Mouse (Mus musculus) liver, embryonic 15.5 days (tissue): ENCODE measurements around the gene Slc33a1. TPM values are rescaled to one million over a fixed set of nuclear protein-coding genes. Genes with fewer than 3 reads are reported as not detected.

Experiments
- ATAC-seq: fragments of 200-750 bp; cut with Nextera tagmentation; 2 replicates; pipeline ENCODE4 v1.8.0; 2017; ENCODE audit warnings: moderate number of reproducible peaks, mild to moderate bottlenecking, moderate library complexity; ENCODE audit not compliant: insufficient read depth
- H3K27ac ChIP-seq: fragments of 300-500 bp; sonication (generic); replicated peaks from 2 replicates; pipeline ENCODE4 v1.5.1; 2015; ENCODE audit warnings: mild to moderate bottlenecking, inconsistent platforms
- H3K27me3 ChIP-seq: fragments of 300-500 bp; sonication (generic); 2 replicates; pipeline ENCODE4 v1.6.1; 2015; ENCODE audit warnings: mild to moderate bottlenecking, inconsistent platforms
- H3K36me3 ChIP-seq: fragments of 300-500 bp; sonication (generic); replicated peaks from 2 replicates; pipeline ENCODE4 v1.6.1; 2015; ENCODE audit warnings: moderate library complexity, mild to moderate bottlenecking, inconsistent platforms
- H3K4me1 ChIP-seq: fragments of 300-500 bp; sonication (generic); replicated peaks from 2 replicates; pipeline ENCODE4 v1.6.1; 2015; ENCODE audit warnings: inconsistent platforms
- H3K4me2 ChIP-seq: fragments of 300-500 bp; sonication (generic); 2 replicates; pipeline ENCODE4 v1.6.1; 2015; ENCODE audit warnings: moderate library complexity, mild to moderate bottlenecking, inconsistent platforms
- H3K4me3 ChIP-seq: fragments of 300-500 bp; sonication (generic); replicated peaks from 2 replicates; pipeline ENCODE4 v1.5.1; 2015; ENCODE audit warnings: mild to moderate bottlenecking, inconsistent platforms
- H3K9ac ChIP-seq: fragments of 300-500 bp; sonication (generic); 2 replicates; pipeline ENCODE4 v1.6.1; 2015; ENCODE audit warnings: moderate library complexity, mild to moderate bottlenecking, inconsistent platforms
- H3K9me3 ChIP-seq: fragments of 300-500 bp; sonication (generic); replicated peaks from 2 replicates; pipeline ENCODE4 v1.6.1; 2016; ENCODE audit warnings: inconsistent platforms
- WGBS: fragments of 180-500 bp; shearing (Covaris S2); methylation state at CpG from one replicate; pipeline ENCODE4 v1.1.7; 2015; ENCODE audit warnings: mixed read lengths; ENCODE audit not compliant: insufficient replicate concordance; 5-methylcytosine and 5-hydroxymethylcytosine counted together
- polyA plus RNA-seq: library from polyadenylated mRNA; unstranded; fragments of >200 nt; fragmentation: Nextera tagmentation; extraction: Ambion mirVana; gene quantifications from 2 replicates; pipeline ENCODE4 v1.2.1, GENCODE M21; 2015

Slc33a1 gene
- 11.0 and 12.0 TPM in 2 replicates for polyA plus RNA-seq

- Histone ChIP-seq H3K27me3 (peaks cover 18% of the 10 kb centered on the region), H3K36me3 (peaks cover 4% of the 10 kb centered on the region; the same call in 1 of the 2 replicates), H3K9ac (peak within 1 kb of the TSS; percentile 84), H3K4me3 (peak within 1 kb of the TSS; percentile 85), H3K9me3 (no peaks in the 10 kb centered on the region), H3K27ac (peak within 1 kb of the TSS; percentile 85), H3K4me1 (peaks cover 20% of the 10 kb centered on the region), H3K4me2 (peak within 1 kb of the TSS; percentile 86)
- under 1% methylated on average over 69 of the region's 69 CpGs for WGBS
- peak; percentile 94 for ATAC-seq
Observed at GRCm38 (mm10) chr3:63964100-63964921, at the start of gene Slc33a1. Gene Slc33a1 (minus strand): TSS chr3:63964768.

GRCm38 (mm10) chr3:63988722-63989440 lies 24.3 kb upstream of the Slc33a1 start:
- no peaks in the 10 kb centered on the region for H3K9me3 ChIP-seq
- peaks cover 59% of the 10 kb centered on the region for H3K36me3 ChIP-seq
- no peak overlapping the region for H3K9ac ChIP-seq
- H3K4me3 ChIP-seq, result no peak overlapping the region
- H3K27ac ChIP-seq, result no peak overlapping the region
- no peaks in the 10 kb centered on the region for H3K27me3 ChIP-seq
- H3K4me1 ChIP-seq, result no peaks in the 10 kb centered on the region
- 77% methylated on average over 3 of the region's 3 CpGs for WGBS
- no peak for ATAC-seq
- no peak overlapping the region for H3K4me2 ChIP-seq

GRCm38 (mm10) chr3:63986656-63987055 lies 22.1 kb upstream of the Slc33a1 start:
- Histone ChIP-seq H3K9me3 (no peaks in the 10 kb centered on the region), H3K27me3 (no peaks in the 10 kb centered on the region), H3K4me3 (no peak overlapping the region), H3K4me1 (no peaks in the 10 kb centered on the region), H3K27ac (no peak overlapping the region), H3K4me2 (no peak overlapping the region), H3K36me3 (peaks cover 62% of the 10 kb centered on the region), H3K9ac (no peak overlapping the region)
- no peak for ATAC-seq
- 61% methylated on average over 1 of the region's 1 CpGs for WGBS

GRCm38 (mm10) chr3:63977895-63978294 lies 13.3 kb upstream of the Slc33a1 start:
- ATAC-seq, result no peak
- Histone ChIP-seq H3K27ac (no peak overlapping the region), H3K27me3 (peaks cover 2% of the 10 kb centered on the region; the same call in 1 of the 2 replicates), H3K4me2 (peak overlapping the region; percentile 83), H3K4me1 (peaks cover 30% of the 10 kb centered on the region), H3K9me3 (no peaks in the 10 kb centered on the region), H3K4me3 (peak overlapping the region; percentile 98), H3K9ac (0 out of 2 replicates have a peak overlapping the region, but pooled peaks have one; percentile 18), H3K36me3 (peaks cover 26% of the 10 kb centered on the region)
- 65% methylated on average over 4 of the region's 4 CpGs for WGBS

GRCm38 (mm10) chr3:63975955-63976908 lies 11.7 kb upstream of the Slc33a1 start, which contains the start of gene Gmps:
Gene Gmps (plus strand): TSS chr3:63976106.
- Histone ChIP-seq H3K4me3 (peak within 1 kb of the TSS; percentile 98), H3K4me2 (peak within 1 kb of the TSS; percentile 83), H3K27ac (peak within 1 kb of the TSS; percentile 85), H3K27me3 (peaks cover 4% of the 10 kb centered on the region; the same call in 1 of the 2 replicates), H3K36me3 (peaks cover 11% of the 10 kb centered on the region), H3K4me1 (peaks cover 34% of the 10 kb centered on the region), H3K9ac (peak within 1 kb of the TSS; percentile 90), H3K9me3 (no peaks in the 10 kb centered on the region)
- ATAC-seq, result peak; percentile 97
- under 1% methylated on average over 67 of the region's 67 CpGs for WGBS

- Histone ChIP-seq H3K4me1 (peaks cover 25% of the 10 kb centered on the region), H3K36me3 (no peaks in the 10 kb centered on the region), H3K9ac (no peak overlapping the region), H3K4me3 (no peak overlapping the region), H3K9me3 (no peaks in the 10 kb centered on the region), H3K4me2 (no peak overlapping the region), H3K27ac (no peak overlapping the region), H3K27me3 (peaks cover 18% of the 10 kb centered on the region)
- no peak for ATAC-seq
- WGBS, result 61% methylated on average over 2 of the region's 2 CpGs
Observed at GRCm38 (mm10) chr3:63965929-63966328, 1.4 kb upstream of the Slc33a1 start.

GRCm38 (mm10) chr3:63964922-63965249 lies 318 bp upstream of the Slc33a1 start:
- peaks cover 20% of the 10 kb centered on the region for H3K4me1 ChIP-seq
- no peaks in the 10 kb centered on the region for H3K9me3 ChIP-seq
- H3K27me3 ChIP-seq, result peaks cover 18% of the 10 kb centered on the region
- H3K4me2 ChIP-seq, result peak overlapping the region; percentile 86
- H3K27ac ChIP-seq, result peak overlapping the region; percentile 85
- no peak for ATAC-seq
- WGBS, result 73% methylated on average over 6 of the region's 6 CpGs
- H3K4me3 ChIP-seq, result peak overlapping the region; percentile 85
- H3K9ac ChIP-seq, result no peak overlapping the region
- H3K36me3 ChIP-seq, result no peaks in the 10 kb centered on the region

- no peak for ATAC-seq
- WGBS, result 4% methylated on average over 25 of the region's 25 CpGs
- peak overlapping the region; percentile 85 for H3K4me3 ChIP-seq
Observed at GRCm38 (mm10) chr3:63963421-63964099, 1.0 kb downstream of the Slc33a1 start.

GRCm38 (mm10) chr3:63949837-63950236 lies 14.7 kb downstream of the Slc33a1 start:
- peak; percentile 34; the same call in 1 of the 2 replicates for ATAC-seq

More at GRCm38 (mm10) chr3:63963421-63964099, 1.0 kb downstream of the Slc33a1 start:
- H3K9ac ChIP-seq, result peak overlapping the region; percentile 84
- H3K4me1 ChIP-seq, result peaks cover 20% of the 10 kb centered on the region
- H3K36me3 ChIP-seq, result peaks cover 4% of the 10 kb centered on the region; the same call in 1 of the 2 replicates
- peak overlapping the region; percentile 86 for H3K4me2 ChIP-seq
- peaks cover 14% of the 10 kb centered on the region for H3K27me3 ChIP-seq
- peak overlapping the region; percentile 85 for H3K27ac ChIP-seq
- no peaks in the 10 kb centered on the region for H3K9me3 ChIP-seq

More at GRCm38 (mm10) chr3:63949837-63950236, 14.7 kb downstream of the Slc33a1 start:
- Histone ChIP-seq H3K4me2 (no peak overlapping the region), H3K27me3 (no peaks in the 10 kb centered on the region), H3K36me3 (peaks cover 8% of the 10 kb centered on the region; the same call in 1 of the 2 replicates), H3K4me1 (no peaks in the 10 kb centered on the region; the same call in 1 of the 2 replicates), H3K9ac (no peak overlapping the region), H3K27ac (no peak overlapping the region), H3K9me3 (no peaks in the 10 kb centered on the region), H3K4me3 (no peak overlapping the region)
- 45% methylated on average over 3 of the region's 3 CpGs for WGBS
